Mouse (Mus musculus) intestine, postnatal 0 days (tissue): ENCODE measurements around the gene Cubn. TPM values are rescaled to one million over a fixed set of nuclear protein-coding genes. Genes with fewer than 3 reads are reported as not detected.

Experiments used
- ATAC-seq: fragments of 200-750 bp; cut with Nextera tagmentation; 2 replicates; pipeline ENCODE4 v1.8.0; 2017; ENCODE audit warnings: mild to moderate bottlenecking, moderate TSS enrichment, moderate library complexity
- H3K27ac ChIP-seq: fragments of 300-500 bp; sonication (generic); 2 replicates; pipeline ENCODE4 v1.5.1; 2014; ENCODE audit warnings: mild to moderate bottlenecking, low read depth, low read length, moderate library complexity
- H3K27me3 ChIP-seq: fragments of 300-500 bp; sonication (generic); replicated peaks from 2 replicates; pipeline ENCODE4 v1.6.1; 2014; ENCODE audit warnings: low read length, mixed read lengths; ENCODE audit not compliant: control insufficient read depth, insufficient read depth
- H3K36me3 ChIP-seq: fragments of 300-500 bp; sonication (generic); 2 replicates; pipeline ENCODE4 v1.6.1; 2014; ENCODE audit warnings: mild to moderate bottlenecking, moderate library complexity; ENCODE audit not compliant: control insufficient read depth, insufficient read depth
- H3K4me1 ChIP-seq: fragments of 300-500 bp; sonication (generic); replicated peaks from 2 replicates; pipeline ENCODE4 v1.6.1; 2014; ENCODE audit warnings: antibody characterized with exemption, low read length, mixed read lengths; ENCODE audit not compliant: control insufficient read depth, insufficient read depth
- H3K4me2 ChIP-seq: fragments of 300-500 bp; sonication (generic); replicated peaks from 2 replicates; pipeline ENCODE4 v1.6.1; 2014; ENCODE audit warnings: low read depth, mild to moderate bottlenecking, moderate library complexity
- H3K4me3 ChIP-seq: fragments of 300-500 bp; sonication (generic); 2 replicates; pipeline ENCODE4 v1.5.1; 2014; ENCODE audit warnings: low read depth, low read length
- H3K9ac ChIP-seq: fragments of 300-500 bp; sonication (generic); 2 replicates; pipeline ENCODE4 v1.6.1; 2014; ENCODE audit warnings: mild to moderate bottlenecking, low read depth, low read length
- H3K9me3 ChIP-seq: fragments of 300-500 bp; sonication (generic); 2 replicates; pipeline ENCODE4 v1.6.1; 2016; ENCODE audit warnings: mixed run types; ENCODE audit not compliant: control insufficient read depth
- CTCF ChIP-seq: sonication (generic); IDR thresholded peaks from 2 replicates; pipeline ENCODE4 v1.5.1; 2016; ENCODE audit warnings: low read depth, mild to moderate bottlenecking, control low read depth, antibody characterized with exemption, moderate library complexity
- WGBS: fragments of 180-500 bp; shearing (Covaris S2); extraction: QIAGEN DNeasy Blood & Tissue Kit; methylation state at CpG from one replicate; pipeline ENCODE4 v1.1.7; 2014; 5-methylcytosine and 5-hydroxymethylcytosine counted together
- polyA plus RNA-seq: library from polyadenylated mRNA; unstranded; fragments of >200 nt; fragmentation: Nextera tagmentation; extraction: Ambion mirVana; gene quantifications from 2 replicates; pipeline ENCODE4 v1.2.1, GENCODE M21; 2015

Gene Cubn
- polyA plus RNA-seq, 1 experiment from 2014 or later = 32.1 TPM

GRCm38 (mm10) chr2:13233254-13233835, 258.3 kb downstream of the Cubn start:
- Histone ChIP-seq H3K4me1 (no peaks in the 10 kb centered on the region), H3K9me3 (no peaks in the 10 kb centered on the region), H3K27ac (no peak overlapping the region), H3K4me3 (no peak overlapping the region), H3K36me3 (no peaks in the 10 kb centered on the region), H3K27me3 (no peaks in the 10 kb centered on the region), H3K9ac (no peak overlapping the region), H3K4me2 (no peak overlapping the region)
- 79% methylated on average over 12 of the region's 12 CpGs for WGBS
- no peak for ATAC-seq
- TF ChIP-seq CTCF = no peak

GRCm38 (mm10) chr2:13232305-13232704, 259.3 kb downstream of the Cubn start:
- Histone ChIP-seq H3K4me2 (no peak overlapping the region), H3K4me3 (no peak overlapping the region), H3K27me3 (no peaks in the 10 kb centered on the region), H3K36me3 (no peaks in the 10 kb centered on the region), H3K9ac (no peak overlapping the region), H3K9me3 (no peaks in the 10 kb centered on the region), H3K4me1 (no peaks in the 10 kb centered on the region), H3K27ac (no peak overlapping the region)
- 88% methylated on average over 6 of the region's 6 CpGs for WGBS
- no peak for TF ChIP-seq CTCF
- no peak for ATAC-seq

GRCm38 (mm10) chr2:13229686-13230085, 261.9 kb downstream of the Cubn start:
- Histone ChIP-seq H3K4me1 (no peaks in the 10 kb centered on the region), H3K27ac (no peak overlapping the region), H3K27me3 (no peaks in the 10 kb centered on the region), H3K9ac (no peak overlapping the region), H3K4me2 (no peak overlapping the region), H3K9me3 (no peaks in the 10 kb centered on the region), H3K36me3 (no peaks in the 10 kb centered on the region), H3K4me3 (no peak overlapping the region)
- WGBS = 98% methylated on average over 3 of the region's 3 CpGs
- ATAC-seq = no peak
- no peak for TF ChIP-seq CTCF

Other genes starting within 250 kb of the Cubn start
- gene Rsu1, start 220.4 kb downstream of the Cubn start, polyA plus RNA-seq = 66.4 and 68.3 TPM in 2 replicates
- 6.3 and 6.8 TPM in 2 replicates for gene Trdmt1, start 52.9 kb upstream of the Cubn start, polyA plus RNA-seq
- 272 and 299 TPM in 2 replicates for gene Vim, start 82.1 kb upstream of the Cubn start, polyA plus RNA-seq